Mouse (Mus musculus) heart, adult 11 months (tissue): ENCODE measurements around the gene Setd1a.
"Not testable (repeated sequence)": the region's sequence is repeated elsewhere in the genome, so short reads cannot be mapped to it uniquely, and the experiment has no call there.

Experiments
- DNase-seq: peaks from one replicate; pipeline ENCODE4 v3.0.0; 2022

The Setd1a gene

GRCm38 (mm10) chr7:127766851-127767609, 9.4 kb upstream of the Setd1a start:
- DNase-seq: no peak

- peak; percentile 97 for DNase-seq
These were observed 8.7 kb upstream of the Setd1a start for GRCm38 (mm10) chr7:127767671-127768345.

GRCm38 (mm10) chr7:127768346-127768996, 8.0 kb upstream of the Setd1a start:
- DNase-seq: no peak

- peak; percentile 100 for DNase-seq
These were observed 7.4 kb upstream of the Setd1a start for GRCm38 (mm10) chr7:127768997-127769593.

- peak; percentile 100 for DNase-seq
These were observed 6.8 kb upstream of the Setd1a start, which contains the start of gene Orai3 for GRCm38 (mm10) chr7:127769651-127770038. Orai3 (plus strand) TSS chr7:127769815.

GRCm38 (mm10) chr7:127770039-127770905, 6.2 kb upstream of the Setd1a start:
- DNase-seq: peak; percentile 96

- no peak for DNase-seq
These were observed 5.2 kb upstream of the Setd1a start for GRCm38 (mm10) chr7:127771262-127771661.

- DNase-seq: no peak
These were observed 4.4 kb upstream of the Setd1a start for GRCm38 (mm10) chr7:127772080-127772479.

- DNase-seq: no peak
These were observed 3.9 kb upstream of the Setd1a start for GRCm38 (mm10) chr7:127772557-127772956.

GRCm38 (mm10) chr7:127773664-127774384, 2.6 kb upstream of the Setd1a start:
- peak; percentile 96 for DNase-seq

GRCm38 (mm10) chr7:127775837-127776236, 633 bp upstream of the Setd1a start:
- not testable (repeated sequence) for DNase-seq

- DNase-seq: peak; percentile 99
These were observed 506 bp downstream of the Setd1a start for GRCm38 (mm10) chr7:127776878-127777473.

GRCm38 (mm10) chr7:127777474-127778266, 1.2 kb downstream of the Setd1a start:
- DNase-seq: no peak

- peak; percentile 88 for DNase-seq
These were observed 1.9 kb downstream of the Setd1a start for GRCm38 (mm10) chr7:127778350-127778749.

GRCm38 (mm10) chr7:127785308-127785707, 8.8 kb downstream of the Setd1a start, which contains the start of gene Gm49388:
Gm49388 (plus strand) TSS chr7:127785608.
- DNase-seq: no peak

GRCm38 (mm10) chr7:127797076-127797845, 20.8 kb downstream of the Setd1a start:
- no peak for DNase-seq

- DNase-seq: no peak
These were observed 22.1 kb downstream of the Setd1a start for GRCm38 (mm10) chr7:127798591-127798990.

GRCm38 (mm10) chr7:127799211-127799610, 22.7 kb downstream of the Setd1a start:
- no peak for DNase-seq

- DNase-seq: no peak
These were observed 23.3 kb downstream of the Setd1a start for GRCm38 (mm10) chr7:127799738-127800137.
